Mouse (Mus musculus) MEL (cell line): ENCODE measurements around the gene Slit2.

Experiments
- BHLHE40 ChIP-seq: IDR thresholded peaks from 2 replicates; pipeline ENCODE4 v1.6.1; 2012; ENCODE audit warnings: low read depth, mild to moderate bottlenecking, inconsistent platforms, low read length, improper control_type of control experiment, borderline replicate concordance
- CHD1 ChIP-seq: IDR thresholded peaks from 2 replicates; pipeline ENCODE4 v1.6.1; 2012; ENCODE audit warnings: low read depth, mild to moderate bottlenecking, inconsistent platforms, low read length, improper control_type of control experiment
- CTCF ChIP-seq, 3 experiments: IDR thresholded peaks in 2 of 3; conservative IDR thresholded peaks in 1 of 3; 2 replicates each; pipeline ENCODE4 v1.5.1; 2011 to 2012; ENCODE audit warnings: low read length in 3 of 3, low read depth in 2 of 3, mild to moderate bottlenecking in 2 of 3, improper control_type of control experiment in 1 of 3, inconsistent platforms in 1 of 3, mixed read lengths in 1 of 3, moderate library complexity in 1 of 3; ENCODE audit not compliant: control insufficient read depth in 1 of 3, insufficient read depth in 1 of 3, poor library complexity in 1 of 3, severe bottlenecking in 1 of 3
- EP300 ChIP-seq, 2 experiments: IDR thresholded peaks; 2 replicates each; pipeline ENCODE4 v1.6.1; 2011; ENCODE audit warnings: improper control_type of control experiment in 2 of 2, low read length in 2 of 2, low read depth in 1 of 2, mild to moderate bottlenecking in 1 of 2
- MAFK ChIP-seq: IDR thresholded peaks from 2 replicates; pipeline ENCODE4 v1.6.1; 2011; ENCODE audit warnings: low read depth, mild to moderate bottlenecking, low read length, improper control_type of control experiment, borderline replicate concordance
- POLR2A ChIP-seq, 2 experiments: IDR thresholded peaks; 2 replicates each; pipeline ENCODE4 v1.6.1; 2011 to 2012; ENCODE audit warnings: low read length in 2 of 2, mild to moderate bottlenecking in 2 of 2, control low read depth in 1 of 2, improper control_type of control experiment in 1 of 2, low read depth in 1 of 2, moderate library complexity in 1 of 2; ENCODE audit not compliant: control insufficient read depth in 1 of 2, insufficient read depth in 1 of 2, poor library complexity in 1 of 2

GRCm38 (mm10) chr5:48122651-48123050 lies 139.7 kb downstream of the Slit2 start:
- TF ChIP-seq CTCF (IDR thresholded peaks at IDR 0.05 in 2 of 3, conservative IDR thresholded peaks at IDR 0.05 in 1 of 3; ENCODE audit: control insufficient read depth in 1 of 3, insufficient read depth in 1 of 3, low read depth in 2 of 3, low read length in 3 of 3, poor library complexity in 1 of 3, severe bottlenecking in 1 of 3) = no peak
- no peak for TF ChIP-seq BHLHE40
- TF ChIP-seq POLR2A (IDR thresholded peaks at IDR 0.05; ENCODE audit: control insufficient read depth in 1 of 2, insufficient read depth in 1 of 2, low read depth in 1 of 2, low read length in 2 of 2, poor library complexity in 1 of 2) = no peak
- no peak for TF ChIP-seq EP300 (IDR thresholded peaks at IDR 0.05; ENCODE audit: low read depth in 1 of 2, low read length in 2 of 2)
- TF ChIP-seq CHD1 = no peak
- no peak for TF ChIP-seq MAFK
